Mouse (Mus musculus): Measurements from ENCODE around the gene Ngf.

Ngf gene

DNA sequence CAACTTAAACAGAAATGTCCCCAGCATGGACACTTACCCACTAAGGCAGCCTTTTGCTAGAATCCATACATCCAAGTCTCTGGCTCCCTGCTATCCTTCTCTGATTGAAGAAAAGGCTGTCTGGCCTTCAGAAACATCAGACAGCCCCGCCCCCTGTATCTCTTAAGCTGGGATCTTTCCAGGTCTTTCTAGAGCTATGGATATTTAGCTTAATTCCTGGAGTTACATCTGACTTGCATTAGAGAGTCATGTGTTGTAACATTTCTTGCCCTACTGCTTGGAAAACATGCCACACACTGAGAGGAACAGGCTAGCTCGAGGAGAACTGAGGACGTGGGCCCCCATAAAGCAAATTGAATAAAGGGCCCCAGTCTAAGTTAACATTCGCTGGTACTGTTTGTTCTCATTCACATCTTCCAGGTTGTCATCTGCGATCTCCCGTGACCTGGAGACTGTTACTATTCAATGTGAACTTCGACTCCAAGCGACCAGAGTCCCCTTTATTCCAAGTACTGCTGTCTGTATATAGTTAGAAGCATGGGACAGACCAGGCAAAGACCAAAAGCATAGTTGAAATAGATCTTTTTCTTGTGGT lies 38.0 kb downstream of the Ngf start:
- in situ Hi-C loops (cut with MboI, MseI), result no loop called here

DNA sequence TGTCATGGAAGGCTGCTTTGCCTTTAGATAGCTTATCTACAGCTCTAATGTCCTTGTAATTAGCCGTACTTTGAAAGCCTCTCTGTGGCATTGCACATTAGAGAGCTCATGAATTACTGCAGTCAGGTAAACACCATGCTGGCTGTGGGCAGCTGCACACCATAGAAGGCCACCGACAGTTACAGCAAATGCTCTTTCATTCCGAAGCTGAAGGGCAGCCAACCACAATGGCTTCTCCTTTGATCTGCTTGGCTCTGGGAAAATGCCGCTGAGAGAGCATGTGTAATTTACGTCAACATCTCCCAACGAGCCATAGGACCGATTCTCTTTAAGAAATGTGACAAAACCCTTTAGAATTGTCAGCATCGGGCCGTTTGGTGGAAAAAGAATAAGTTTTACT lies 38.7 kb downstream of the Ngf start:
- in situ Hi-C loops (cut with MboI, MseI), result no loop called here

GRCm38 (mm10) chr3:102509601-102510000 lies 39.9 kb downstream of the Ngf start:
- in situ Hi-C loops (cut with MboI, MseI), result no loop called here

DNA sequence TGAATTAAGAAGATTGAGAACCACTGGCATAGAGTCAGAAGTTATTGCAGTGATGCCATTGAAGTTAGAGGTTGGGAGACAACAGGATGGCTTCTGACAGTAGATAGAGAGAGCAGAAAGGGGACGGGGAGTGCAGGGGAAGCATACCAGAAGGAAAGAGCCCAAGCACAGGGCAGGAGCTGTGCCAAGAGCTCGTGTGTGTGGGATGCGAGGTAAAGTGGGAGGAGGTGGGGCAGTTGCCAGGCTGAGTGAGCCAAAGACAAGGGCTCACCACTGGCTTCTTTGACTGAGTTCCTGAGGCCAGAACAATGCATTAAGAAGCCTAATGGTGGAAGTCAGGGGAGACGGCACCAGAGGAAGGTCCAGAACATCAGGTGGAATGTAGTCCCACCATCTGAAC lies 47.2 kb downstream of the Ngf start:
- in situ Hi-C loops (cut with MboI, MseI), result no loop called here

DNA sequence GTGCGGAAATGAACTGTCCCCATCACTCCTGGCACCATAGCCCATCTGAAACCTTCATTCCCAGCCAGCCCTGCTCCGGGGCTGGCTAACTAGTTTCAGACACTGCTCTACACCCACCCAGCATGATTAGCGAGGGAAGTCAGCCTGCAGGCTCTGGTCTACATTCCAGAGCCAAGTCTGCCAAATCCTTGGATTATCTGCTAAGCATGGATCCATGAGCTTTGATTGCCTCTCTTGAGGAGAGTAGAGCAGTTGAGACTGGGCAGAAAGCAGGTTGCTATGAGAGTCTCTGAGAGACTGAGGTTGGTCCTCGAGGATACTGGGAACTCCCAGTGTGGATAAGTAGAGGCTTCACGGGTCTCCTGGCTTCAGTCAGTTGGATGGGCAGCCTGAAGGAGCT lies 51.3 kb downstream of the Ngf start:
- in situ Hi-C loops (cut with MboI, MseI), result no loop called here

DNA sequence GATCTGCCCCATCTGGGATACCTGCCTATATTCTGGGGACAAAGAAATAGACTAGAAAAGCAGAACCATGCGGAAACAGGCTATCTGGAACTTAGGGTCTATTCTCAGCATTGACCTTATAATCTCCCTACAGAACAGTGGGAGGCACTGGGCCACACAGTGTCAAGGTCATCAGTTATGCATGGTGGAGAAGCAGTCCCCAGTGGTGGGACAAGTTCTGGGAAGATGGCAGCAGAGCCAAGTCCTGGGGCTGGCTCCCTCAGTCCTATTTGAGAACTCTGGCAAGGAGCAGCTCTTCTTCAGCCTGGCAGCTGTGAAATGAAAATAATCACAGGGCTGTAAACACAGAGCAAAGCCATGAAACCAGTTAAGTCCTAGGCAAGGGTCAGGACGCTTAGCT lies 54.0 kb downstream of the Ngf start:
- in situ Hi-C loops (cut with MboI, MseI), result no loop called here

DNA sequence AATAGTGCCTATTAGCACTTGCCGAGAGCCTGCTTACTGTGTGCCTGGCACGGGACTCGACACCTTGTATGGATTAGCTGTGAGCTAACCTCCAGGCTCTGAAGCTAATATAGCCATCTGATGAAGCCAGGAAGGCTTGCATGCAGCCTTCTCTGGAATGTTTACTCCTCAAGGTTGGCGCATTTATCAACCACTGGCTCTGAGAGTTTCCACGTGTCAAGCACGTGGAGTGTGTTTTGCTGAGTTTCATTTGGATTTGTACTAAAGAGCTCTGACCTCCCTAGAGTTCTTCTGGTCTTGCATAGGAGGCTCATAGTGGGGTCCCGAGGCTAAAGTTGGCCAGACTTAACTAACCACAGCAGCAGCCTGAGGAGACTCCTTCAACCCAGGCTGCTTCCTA lies 55.2 kb downstream of the Ngf start:
- in situ Hi-C loops (cut with MboI, MseI), result no loop called here

- in situ Hi-C loops (cut with MboI, MseI), result no loop called here
Measured at GRCm38 (mm10) chr3:102525856-102526255, 56.1 kb downstream of the Ngf start.

DNA sequence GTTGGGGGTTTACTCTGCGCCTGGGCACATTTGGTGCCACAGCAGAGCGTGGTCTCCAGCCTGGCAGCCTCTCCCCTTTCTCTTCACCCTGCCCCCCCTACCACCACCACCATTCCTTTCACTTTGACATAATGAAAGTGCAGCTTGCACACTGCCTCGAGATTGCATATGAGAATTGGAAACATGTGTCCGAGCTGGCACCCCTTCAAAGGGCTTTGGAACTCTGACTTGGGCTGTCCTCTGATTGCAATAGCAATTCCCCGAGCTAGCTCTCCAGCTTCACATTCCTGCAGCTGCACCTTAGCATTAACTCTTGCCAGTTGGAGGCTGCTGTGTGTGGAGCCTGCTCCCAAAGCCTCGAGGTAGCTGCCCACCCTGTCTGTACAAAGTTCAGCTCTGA lies 56.8 kb downstream of the Ngf start:
- in situ Hi-C loops (cut with MboI, MseI), result no loop called here

GRCm38 (mm10) chr3:102534744-102535143 lies 65.0 kb downstream of the Ngf start:
- in situ Hi-C loops (cut with MboI, MseI), result no loop called here

- in situ Hi-C loops (cut with MboI, MseI), result no loop called here
Measured at GRCm38 (mm10) chr3:102543646-102544045, 73.9 kb downstream of the Ngf start.

GRCm38 (mm10) chr3:102547536-102547935 lies 77.8 kb downstream of the Ngf start:
- in situ Hi-C loops (cut with MboI, MseI), result no loop called here

DNA sequence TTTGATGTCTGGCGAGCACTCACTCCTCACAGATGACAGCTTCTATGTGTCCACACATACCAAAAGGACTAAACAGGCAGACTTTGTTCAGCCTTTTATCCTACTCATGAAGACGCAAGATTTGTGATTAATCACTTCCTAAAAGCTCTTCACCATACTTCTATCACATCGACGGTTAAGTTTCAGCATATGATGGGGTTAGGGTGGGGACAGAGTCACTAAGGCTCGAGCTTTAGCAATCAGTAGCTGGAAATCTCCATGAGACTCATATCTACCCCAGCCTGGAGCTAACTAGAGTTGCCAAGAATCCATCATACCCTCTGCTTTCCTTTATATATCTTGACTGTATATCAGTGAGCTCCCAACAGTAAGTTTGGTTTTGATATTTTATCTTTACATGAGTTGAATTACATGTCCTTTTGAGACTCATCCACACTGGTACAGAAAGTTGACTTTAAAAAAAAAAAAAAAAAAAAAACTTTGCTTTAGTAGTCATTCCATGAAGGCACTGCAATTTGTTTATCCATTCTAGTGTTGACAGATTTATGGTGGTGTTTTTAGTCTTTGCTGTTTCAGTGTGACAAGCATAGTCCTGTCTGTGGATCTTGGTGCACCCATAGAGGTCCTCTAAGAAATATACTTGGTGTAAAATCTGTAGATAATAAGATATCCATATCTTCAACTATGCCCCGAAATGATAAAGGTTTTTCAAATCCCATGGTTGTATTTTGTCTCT lies 84.4 kb downstream of the Ngf start:
- in situ Hi-C loops (cut with MboI, MseI), result loop anchor here in 1 of 2 experiments (10.0 kb wide), 1 partner anchor 1559 kb away; no protein-coding TSS in a partner anchor

DNA sequence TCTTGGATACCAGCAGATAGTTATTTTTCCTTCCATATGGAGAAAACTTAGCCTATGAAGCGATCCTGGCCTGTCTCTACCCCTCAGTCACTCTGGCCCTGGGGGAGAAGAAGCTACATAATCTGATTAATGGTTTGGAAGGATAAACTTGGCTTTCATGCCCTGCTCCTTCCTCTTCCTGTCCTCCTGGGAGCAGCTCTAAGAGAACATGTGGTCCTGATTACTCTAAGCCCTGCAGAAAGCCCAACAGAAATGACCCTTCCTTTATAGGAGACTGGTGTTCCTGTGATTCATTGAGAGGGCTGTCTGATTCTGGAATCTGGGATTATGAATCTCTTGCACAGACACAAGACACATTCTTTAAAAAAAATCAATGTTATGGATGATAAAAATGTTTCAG lies 86.4 kb downstream of the Ngf start:
- in situ Hi-C loops (cut with MboI, MseI), result loop anchor here in 1 of 2 experiments (10.0 kb wide), 1 partner anchor 1561 kb away; no protein-coding TSS in a partner anchor

GRCm38 (mm10) chr3:102556645-102557044 lies 86.9 kb downstream of the Ngf start:
- in situ Hi-C loops (cut with MboI, MseI), result loop anchor here in 1 of 2 experiments (10.0 kb wide), 1 partner anchor 1562 kb away; no protein-coding TSS in a partner anchor
